Mouse (Mus musculus) layer of hippocampus, adult 2 months (tissue): ENCODE measurements around the gene Itpr1. TPM values are rescaled to one million over a fixed set of nuclear protein-coding genes. Genes with fewer than 3 reads are reported as not detected.
A peak's percentile ranks its signal among the peaks of the same experiment; 100 is the strongest.

Experiments used
- DNase-seq, 2 experiments: peaks; one replicate each; pipeline ENCODE4 v3.0.0; 2022; ENCODE audit warnings: low spot score in 2 of 2
- H3K27ac ChIP-seq: fragments of 200-600 bp; 2 replicates; pipeline ENCODE4 v1.8.1; 2022
- H3K4me3 ChIP-seq: fragments of 200-600 bp; 2 replicates; pipeline ENCODE4 v1.8.1; 2022; ENCODE audit warnings: mild to moderate bottlenecking
- CTCF ChIP-seq: fragments of 200-600 bp; conservative IDR thresholded peaks from 2 replicates; pipeline ENCODE4 v1.8.1; 2022; ENCODE audit warnings: antibody characterized with exemption, mild to moderate bottlenecking, moderate library complexity
- total RNA-seq, 2 experiments: library from RNA; stranded (reverse); gene quantifications; 2 replicates each; pipeline ENCODE4 v1.2.3; 2021

The Itpr1 gene
- total RNA-seq, 2 experiments from 2014 or later = 317 to 337 TPM

GRCm38 (mm10) chr6:108252565-108253360 lies 39.9 kb downstream of the Itpr1 start:
- no peak for DNase-seq
- H3K27ac ChIP-seq = peak overlapping the region; percentile 28; the same call in 1 of the 2 replicates
- no peak for TF ChIP-seq CTCF
- no peak overlapping the region for H3K4me3 ChIP-seq

- TF ChIP-seq CTCF = no peak
- Histone ChIP-seq H3K27ac (peak overlapping the region; percentile 50; the same call in 1 of the 2 replicates), H3K4me3 (no peak overlapping the region)
- no peak for DNase-seq
These were observed 41.5 kb downstream of the Itpr1 start for GRCm38 (mm10) chr6:108254132-108255064.

- no peak for TF ChIP-seq CTCF
These were observed 43.0 kb downstream of the Itpr1 start for GRCm38 (mm10) chr6:108255880-108256279.

GRCm38 (mm10) chr6:108257225-108257624 lies 44.3 kb downstream of the Itpr1 start:
- no peak for TF ChIP-seq CTCF

More at GRCm38 (mm10) chr6:108255880-108256279, 43.0 kb downstream of the Itpr1 start:
- DNase-seq = no peak
- no peak overlapping the region for H3K27ac ChIP-seq
- H3K4me3 ChIP-seq = no peak overlapping the region

DNA sequence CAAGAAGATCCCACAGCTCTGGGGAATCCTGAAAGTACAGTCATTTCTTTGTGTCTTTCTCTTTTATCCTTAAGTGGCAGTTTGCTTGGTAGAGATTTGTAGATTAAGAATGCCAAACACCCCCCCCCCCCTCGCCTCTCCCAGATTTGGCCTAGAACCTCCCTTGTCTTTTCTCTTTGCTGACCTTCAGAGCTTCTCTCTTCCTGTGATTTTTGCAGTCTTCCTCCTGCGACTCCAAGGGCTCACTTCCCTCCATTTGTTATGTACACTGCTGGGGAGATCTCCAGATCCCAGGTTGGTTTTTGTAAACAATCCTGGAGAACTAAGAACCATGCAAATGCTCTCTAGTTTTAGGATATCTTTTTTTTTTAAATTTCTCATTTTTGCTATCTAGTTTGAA lies 45.7 kb downstream of the Itpr1 start:
- Histone ChIP-seq H3K4me3 (no peak overlapping the region), H3K27ac (no peak overlapping the region)
- no peak for TF ChIP-seq CTCF
- no peak for DNase-seq

More at GRCm38 (mm10) chr6:108257225-108257624, 44.3 kb downstream of the Itpr1 start:
- no peak for DNase-seq
- Histone ChIP-seq H3K27ac (no peak overlapping the region), H3K4me3 (no peak overlapping the region)

- H3K4me3 ChIP-seq = no peak overlapping the region
- TF ChIP-seq CTCF = no peak
- peak overlapping the region; percentile 36; the same call in 1 of the 2 replicates for H3K27ac ChIP-seq
- DNase-seq = no peak
These were observed 46.8 kb downstream of the Itpr1 start for GRCm38 (mm10) chr6:108259671-108260070.

GRCm38 (mm10) chr6:108261506-108261905 lies 48.6 kb downstream of the Itpr1 start:
- no peak overlapping the region for H3K4me3 ChIP-seq
- DNase-seq = no peak
- TF ChIP-seq CTCF = no peak
- H3K27ac ChIP-seq = no peak overlapping the region

- H3K4me3 ChIP-seq = no peak overlapping the region
- no peak overlapping the region for H3K27ac ChIP-seq
- TF ChIP-seq CTCF = no peak
- DNase-seq = no peak
These were observed 51.3 kb downstream of the Itpr1 start for GRCm38 (mm10) chr6:108264164-108264563.

DNA sequence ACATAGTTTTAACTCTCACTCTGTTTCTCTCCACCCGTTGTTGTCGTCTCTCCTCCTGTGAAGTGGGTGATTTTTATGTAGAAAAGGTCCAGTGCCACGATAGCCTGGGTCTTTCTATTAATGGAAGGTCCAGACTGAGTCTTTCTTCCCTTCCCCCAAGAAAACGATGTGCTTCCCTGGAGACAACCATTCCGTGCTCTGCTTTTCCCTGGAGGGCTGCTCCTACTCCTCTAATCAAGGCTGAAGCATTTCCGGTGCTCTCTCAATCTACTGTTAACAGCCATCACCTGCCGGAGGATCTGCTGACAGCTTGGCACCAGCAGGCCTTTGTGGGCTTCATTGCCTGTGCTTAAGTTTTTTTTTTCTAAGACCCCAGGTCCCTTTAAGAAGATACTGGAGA lies 60.6 kb downstream of the Itpr1 start:
- TF ChIP-seq CTCF = no peak
- DNase-seq = no peak
- Histone ChIP-seq H3K27ac (peak overlapping the region; percentile 75), H3K4me3 (no peak overlapping the region)

DNA sequence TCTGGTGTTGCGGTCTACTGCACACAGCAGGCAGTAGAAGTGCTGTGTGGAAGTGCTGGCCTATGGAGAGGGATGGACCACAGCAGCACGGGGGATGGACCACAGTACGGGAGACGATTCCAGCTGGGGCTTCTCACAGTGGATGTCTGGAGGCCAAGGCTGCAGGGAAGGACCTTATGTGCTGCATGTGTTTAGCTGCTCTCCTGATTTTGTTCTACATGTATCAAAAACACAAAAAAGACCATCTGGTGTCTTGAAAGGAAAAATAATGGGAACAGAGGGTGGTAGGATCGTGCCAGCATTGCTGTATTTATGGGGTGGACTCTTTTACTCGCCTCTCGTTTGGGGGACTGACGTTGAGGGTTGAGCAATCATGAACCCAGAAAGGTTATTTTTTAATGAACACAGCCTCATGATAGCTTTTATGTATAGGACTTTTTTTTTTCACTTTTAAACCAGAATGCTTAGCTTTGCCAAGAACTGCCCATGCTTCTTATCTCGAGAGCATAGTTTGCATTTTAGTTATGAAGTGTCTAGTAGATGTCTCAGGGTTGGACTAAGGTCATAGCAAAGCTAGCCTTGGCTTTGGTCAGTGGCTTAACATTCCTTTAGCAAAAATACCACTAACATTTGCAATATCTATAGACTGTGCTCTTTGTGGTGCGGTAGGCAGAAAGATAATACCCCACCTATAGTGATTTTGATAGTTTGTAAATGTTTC lies 61.6 kb downstream of the Itpr1 start:
- peak in 1 of 2 experiments; percentile 19 for DNase-seq
- H3K4me3 ChIP-seq = no peak overlapping the region
- no peak for TF ChIP-seq CTCF
- H3K27ac ChIP-seq = peak overlapping the region; percentile 75

DNA sequence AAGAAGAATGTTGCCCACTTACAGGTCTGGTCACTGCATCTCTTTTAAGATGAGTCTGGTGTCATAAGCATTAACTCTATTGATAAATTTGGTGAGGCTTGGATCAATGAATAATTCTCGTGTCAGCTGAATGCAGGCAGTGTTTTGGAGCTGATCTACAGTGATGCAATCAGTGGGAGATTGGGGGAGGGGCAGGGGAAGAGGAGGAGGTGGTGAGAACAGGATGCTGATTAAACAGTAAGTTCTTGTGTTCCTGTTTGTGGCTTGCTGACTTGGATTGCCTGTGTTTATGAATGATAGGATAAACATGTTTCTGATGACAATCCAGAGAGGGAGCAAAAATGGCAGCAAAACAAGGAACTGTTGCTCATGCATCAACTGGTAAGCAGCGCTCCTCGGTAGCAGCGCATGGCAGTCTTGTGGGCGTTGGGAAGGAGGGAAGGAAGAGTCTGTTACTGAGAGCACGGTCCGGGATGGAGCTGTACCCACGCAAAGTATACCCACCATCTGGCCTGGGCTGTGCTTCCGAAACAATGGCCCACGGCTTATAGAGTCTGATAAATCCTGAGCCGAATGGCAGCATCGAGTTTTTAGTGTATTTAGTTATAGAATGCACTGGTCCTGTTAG lies 64.1 kb downstream of the Itpr1 start:
- no peak overlapping the region for H3K4me3 ChIP-seq
- TF ChIP-seq CTCF = no peak
- peak overlapping the region; percentile 72 for H3K27ac ChIP-seq
- peak; percentile 68 to 87 for DNase-seq
